Mouse (Mus musculus) E14TG2a.4 (cell line): Measurements from ENCODE around the gene Kdelr2.

Experiments
- CTCF ChIP-seq: conservative IDR thresholded peaks from 2 replicates; pipeline ENCODE4 v1.5.1; 2014; ENCODE audit warnings: low read length
- POU5F1 ChIP-seq: IDR thresholded peaks from 2 replicates; pipeline ENCODE4 v1.6.1; 2014; ENCODE audit warnings: low read length, borderline replicate concordance

GRCm38 (mm10) chr5:143363678-143364615, 39.7 kb upstream of the Kdelr2 start:
- no peak for TF ChIP-seq CTCF
- TF ChIP-seq POU5F1: no peak
